Mouse (Mus musculus) megakaryocyte, embryonic 14.5 days (primary cell): ENCODE measurements around the gene Mprip.

Source experiments
- FLI1 ChIP-seq: IDR thresholded peaks from 2 replicates; pipeline ENCODE4 v1.6.1; 2012; ENCODE audit warnings: low read length, inconsistent platforms, mixed read lengths
- GATA1 ChIP-seq: IDR thresholded peaks from 3 replicates; pipeline ENCODE4 v1.6.1; 2012; ENCODE audit warnings: mixed read lengths, low read length, inconsistent platforms, borderline replicate concordance

- no peak for TF ChIP-seq GATA1
- TF ChIP-seq FLI1: no peak
Measured at GRCm38 (mm10) chr11:59634001-59634660, 27.0 kb upstream of the Mprip start.
